Mouse (Mus musculus) lung, postnatal 0 days (tissue): ENCODE results near the gene Wwp2. TPM values are rescaled to one million over a fixed set of nuclear protein-coding genes. Genes with fewer than 3 reads are reported as not detected.

ENCODE experiments used
- ATAC-seq: fragments of 200-750 bp; cut with Nextera tagmentation; 2 replicates; pipeline ENCODE4 v1.8.0; 2017; ENCODE audit warnings: moderate library complexity
- DNase-seq: peaks from one replicate; pipeline ENCODE4 v3.0.0-alpha.2; 2016; ENCODE audit warnings: low spot score
- H3K27ac ChIP-seq: fragments of 300-500 bp; sonication (generic); 2 replicates; pipeline ENCODE4 v1.5.1; 2014; ENCODE audit warnings: antibody characterized with exemption, mild to moderate bottlenecking, low read length, mixed read lengths
- H3K27me3 ChIP-seq: fragments of 300-500 bp; sonication (generic); replicated peaks from 2 replicates; pipeline ENCODE4 v1.6.1; 2014; ENCODE audit warnings: low read length, mixed read lengths; ENCODE audit not compliant: insufficient read depth
- H3K36me3 ChIP-seq: fragments of 300-500 bp; sonication (generic); 2 replicates; pipeline ENCODE4 v1.6.1; 2014; ENCODE audit warnings: low read length, mixed read lengths; ENCODE audit not compliant: insufficient read depth
- H3K4me1 ChIP-seq: fragments of 300-500 bp; sonication (generic); 2 replicates; pipeline ENCODE4 v1.6.1; 2014; ENCODE audit warnings: antibody characterized with exemption, low read depth, low read length, mixed read lengths; ENCODE audit not compliant: insufficient read depth
- H3K4me2 ChIP-seq: fragments of 300-500 bp; sonication (generic); replicated peaks from 2 replicates; pipeline ENCODE4 v1.6.1; 2014; ENCODE audit warnings: low read depth, mild to moderate bottlenecking, low read length, moderate library complexity, mixed read lengths
- H3K4me3 ChIP-seq: fragments of 300-500 bp; sonication (generic); 2 replicates; pipeline ENCODE4 v1.5.1; 2014; ENCODE audit warnings: low read depth, low read length
- H3K9ac ChIP-seq: fragments of 300-500 bp; sonication (generic); replicated peaks from 2 replicates; pipeline ENCODE4 v1.6.1; 2014; ENCODE audit warnings: low read depth, mild to moderate bottlenecking
- H3K9me3 ChIP-seq: fragments of 300-500 bp; sonication (generic); 2 replicates; pipeline ENCODE4 v1.6.1; 2016; ENCODE audit warnings: low read length, mixed read lengths
- CTCF ChIP-seq: IDR thresholded peaks from 2 replicates; pipeline ENCODE4 v1.5.1; 2016; ENCODE audit warnings: antibody characterized with exemption, mild to moderate bottlenecking
- EP300 ChIP-seq: IDR thresholded peaks from 2 replicates; pipeline ENCODE4 v1.6.1; 2016; ENCODE audit warnings: antibody characterized with exemption, mild to moderate bottlenecking, control low read depth
- WGBS: fragments of 180-500 bp; shearing (Covaris S2); extraction: QIAGEN DNeasy Blood & Tissue Kit; methylation state at CpG from one replicate; pipeline ENCODE4 v1.1.7; 2014; 5-methylcytosine and 5-hydroxymethylcytosine counted together
- polyA plus RNA-seq: library from polyadenylated mRNA; unstranded; fragments of >200 nt; fragmentation: Nextera tagmentation; extraction: Ambion mirVana; gene quantifications from 2 replicates; pipeline ENCODE4 v1.2.1, GENCODE M21; 2015

Gene Wwp2
- polyA plus RNA-seq, 1 experiment from 2014 or later = 27.3 TPM

DNA sequence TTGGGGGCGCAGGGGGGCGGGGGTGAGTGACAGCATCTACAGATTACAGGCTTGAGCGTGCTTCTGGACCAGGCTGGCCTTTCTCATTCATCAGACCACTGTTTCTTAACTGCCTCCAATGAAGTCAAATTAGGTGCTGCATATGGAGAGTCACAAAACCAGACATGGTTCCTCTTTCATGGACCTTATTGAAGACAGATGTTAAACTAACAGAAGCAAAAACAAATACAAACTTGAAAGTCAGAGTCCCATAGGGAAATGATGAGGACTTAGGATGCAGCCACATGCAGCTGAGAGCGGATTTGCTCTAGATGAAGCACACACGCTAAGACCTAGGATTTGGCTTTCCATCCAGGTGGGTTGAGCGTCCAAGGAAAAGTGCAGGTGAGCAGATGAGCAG lies 61.5 kb downstream of the Wwp2 start:
- H3K27ac ChIP-seq = peak overlapping the region; percentile 26; the same call in 1 of the 2 replicates
- H3K4me2 ChIP-seq = no peak overlapping the region
- DNase-seq (no peak), ATAC-seq (no peak)
- H3K4me3 ChIP-seq = no peak overlapping the region
- WGBS = 76% methylated on average over 6 of the region's 6 CpGs
- no peaks in the 10 kb centered on the region for H3K27me3 ChIP-seq
- H3K9ac ChIP-seq = no peak overlapping the region
- no peaks in the 10 kb centered on the region for H3K9me3 ChIP-seq
- H3K4me1 ChIP-seq = peaks cover 6% of the 10 kb centered on the region; the same call in 1 of the 2 replicates
- TF ChIP-seq CTCF = no peak
- no peak for TF ChIP-seq EP300
- no peaks in the 10 kb centered on the region for H3K36me3 ChIP-seq

DNA sequence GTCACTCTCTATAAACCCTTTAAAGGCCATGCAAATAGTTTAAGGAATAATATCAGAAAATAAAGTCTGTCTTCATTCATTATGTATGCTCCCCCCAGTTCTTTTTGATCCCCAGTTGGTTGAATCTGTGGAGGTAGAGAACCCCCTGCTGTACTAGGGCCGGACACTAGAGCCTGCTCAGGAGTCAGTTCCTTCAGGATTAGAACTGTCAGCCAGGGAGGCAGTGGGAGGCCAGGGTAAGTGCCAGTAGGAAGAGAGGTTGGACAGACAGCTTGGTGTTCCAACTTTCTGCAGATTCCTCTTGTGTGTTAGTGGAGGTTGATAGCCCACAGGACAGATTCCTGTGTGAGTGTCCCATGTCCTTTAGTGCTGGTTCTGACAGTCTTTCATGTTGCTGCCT lies 62.2 kb downstream of the Wwp2 start:
- Histone ChIP-seq H3K36me3 (no peaks in the 10 kb centered on the region), H3K4me2 (no peak overlapping the region), H3K27ac (no peak overlapping the region), H3K9ac (no peak overlapping the region), H3K27me3 (no peaks in the 10 kb centered on the region), H3K4me1 (peaks cover 6% of the 10 kb centered on the region; the same call in 1 of the 2 replicates), H3K9me3 (no peaks in the 10 kb centered on the region), H3K4me3 (no peak overlapping the region)
- no peak for TF ChIP-seq EP300
- peak; percentile 26; the same call in 1 of the 2 replicates for TF ChIP-seq CTCF
- no peak for DNase-seq
- WGBS = 74% methylated on average over 1 of the region's 1 CpGs
- ATAC-seq = no peak

DNA sequence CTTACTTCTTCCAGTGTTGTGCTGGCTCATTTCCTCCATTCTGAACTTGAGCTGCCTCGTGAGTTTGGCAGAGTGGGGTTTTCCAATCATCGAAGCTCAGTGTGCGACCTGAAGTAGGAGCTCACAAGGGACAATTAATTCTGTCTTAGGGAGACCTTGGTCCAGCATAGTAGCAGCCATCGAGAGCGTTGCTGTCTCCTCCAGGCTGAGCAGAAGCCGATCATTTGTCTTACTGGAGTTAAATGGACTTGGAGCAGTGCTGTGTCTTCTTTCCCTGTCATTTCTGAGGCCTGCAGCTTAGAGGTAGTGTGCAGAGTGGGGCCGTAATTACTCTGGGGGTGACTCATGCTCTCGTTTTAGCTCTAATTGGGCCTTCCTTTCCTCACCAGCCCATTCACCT lies 62.6 kb downstream of the Wwp2 start:
- no peaks in the 10 kb centered on the region for H3K36me3 ChIP-seq
- H3K4me1 ChIP-seq = peaks cover 6% of the 10 kb centered on the region; the same call in 1 of the 2 replicates
- H3K27me3 ChIP-seq = no peaks in the 10 kb centered on the region
- no peaks in the 10 kb centered on the region for H3K9me3 ChIP-seq
- H3K4me2 ChIP-seq = no peak overlapping the region
- 64% methylated on average over 8 of the region's 8 CpGs for WGBS
- no peak overlapping the region for H3K9ac ChIP-seq
- TF ChIP-seq CTCF = no peak
- no peak for TF ChIP-seq EP300
- DNase-seq (no peak), ATAC-seq (no peak)
- no peak overlapping the region for H3K4me3 ChIP-seq
- H3K27ac ChIP-seq = no peak overlapping the region

DNA sequence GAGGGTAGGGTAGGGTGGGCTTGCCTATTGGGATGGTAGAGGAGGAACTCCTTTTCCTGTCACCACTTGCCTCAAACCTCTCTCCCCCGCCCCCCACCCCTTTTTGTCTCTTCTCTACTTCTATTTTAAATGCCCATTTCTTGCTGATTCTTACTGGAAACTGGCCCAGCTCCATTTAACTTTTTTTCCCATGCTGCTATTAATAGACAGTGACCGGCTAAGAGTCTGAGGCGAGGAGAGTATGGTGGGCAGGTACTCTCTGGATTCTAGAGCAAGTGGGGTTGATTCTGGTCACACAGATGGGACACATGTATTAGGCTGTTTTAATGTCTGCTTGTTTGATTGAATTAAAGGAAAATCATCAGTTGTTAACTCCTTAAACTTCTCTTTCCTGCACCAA lies 63.4 kb downstream of the Wwp2 start:
- H3K36me3 ChIP-seq = no peaks in the 10 kb centered on the region
- WGBS = 57% methylated on average over 3 of the region's 3 CpGs
- no peak overlapping the region for H3K4me3 ChIP-seq
- H3K9me3 ChIP-seq = no peaks in the 10 kb centered on the region
- DNase-seq = no peak
- H3K4me1 ChIP-seq = peaks cover 6% of the 10 kb centered on the region; the same call in 1 of the 2 replicates
- H3K4me2 ChIP-seq = no peak overlapping the region
- no peak for TF ChIP-seq CTCF
- TF ChIP-seq EP300 = no peak
- no peak for ATAC-seq
- no peaks in the 10 kb centered on the region for H3K27me3 ChIP-seq
- H3K9ac ChIP-seq = no peak overlapping the region
- H3K27ac ChIP-seq = no peak overlapping the region

DNA sequence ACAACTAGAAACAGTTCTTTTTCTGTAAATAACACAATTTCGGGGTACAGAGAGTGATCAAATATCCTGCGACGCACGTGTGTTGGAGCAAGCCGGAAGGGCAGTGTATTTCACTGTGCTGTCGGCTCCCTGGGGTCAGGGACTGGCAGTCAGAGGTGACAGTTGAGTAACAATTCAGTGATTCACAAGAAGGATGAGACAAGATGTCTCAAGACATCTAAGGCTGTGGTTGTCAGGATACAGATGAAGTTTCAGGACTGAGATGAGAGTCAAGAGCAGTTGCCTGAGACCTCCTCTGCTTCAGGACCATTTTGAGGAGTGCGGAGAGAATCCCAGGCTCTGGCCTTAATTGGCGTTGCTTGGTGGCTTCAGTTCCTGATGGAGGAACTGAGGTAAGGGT lies 66.2 kb downstream of the Wwp2 start:
- WGBS = 84% methylated on average over 8 of the region's 8 CpGs
- no peak overlapping the region for H3K4me2 ChIP-seq
- H3K4me1 ChIP-seq = peaks cover 8% of the 10 kb centered on the region; the same call in 1 of the 2 replicates
- no peak for ATAC-seq
- H3K9me3 ChIP-seq = no peaks in the 10 kb centered on the region
- H3K4me3 ChIP-seq = no peak overlapping the region
- no peaks in the 10 kb centered on the region for H3K27me3 ChIP-seq
- no peak overlapping the region for H3K9ac ChIP-seq
- no peak for TF ChIP-seq EP300
- no peak for TF ChIP-seq CTCF
- H3K36me3 ChIP-seq = no peaks in the 10 kb centered on the region
- H3K27ac ChIP-seq = no peak overlapping the region
- no peak for DNase-seq

DNA sequence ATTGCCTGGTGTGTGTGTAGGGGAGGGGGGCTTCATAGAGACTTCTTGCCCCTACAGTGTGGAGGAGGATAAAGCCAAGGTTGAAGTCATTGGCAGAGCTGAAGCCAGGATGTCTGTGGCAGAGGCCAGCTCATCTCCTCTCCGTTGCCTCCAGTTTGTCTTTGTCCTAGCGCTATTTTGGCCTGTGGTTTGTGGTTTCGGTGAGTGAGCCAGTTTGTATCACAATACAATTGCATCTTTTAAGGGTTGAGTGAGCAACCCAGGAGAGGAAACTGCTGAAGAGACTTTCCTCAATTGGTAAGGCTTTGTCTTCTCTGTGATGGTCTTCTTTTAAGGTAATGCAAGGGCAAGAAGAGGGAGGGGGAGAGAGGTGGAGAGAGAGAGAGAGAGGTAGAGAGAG lies 66.8 kb downstream of the Wwp2 start:
- Histone ChIP-seq H3K9me3 (no peaks in the 10 kb centered on the region), H3K27ac (no peak overlapping the region), H3K4me3 (no peak overlapping the region), H3K4me2 (no peak overlapping the region), H3K4me1 (0 out of 2 replicates have a peak, but pooled peaks cover 5% of the 10 kb centered on the region), H3K9ac (no peak overlapping the region), H3K27me3 (no peaks in the 10 kb centered on the region), H3K36me3 (no peaks in the 10 kb centered on the region)
- TF ChIP-seq CTCF (no peak), EP300 (no peak)
- 76% methylated on average over 3 of the region's 3 CpGs for WGBS
- no peak for DNase-seq
- no peak for ATAC-seq

DNA sequence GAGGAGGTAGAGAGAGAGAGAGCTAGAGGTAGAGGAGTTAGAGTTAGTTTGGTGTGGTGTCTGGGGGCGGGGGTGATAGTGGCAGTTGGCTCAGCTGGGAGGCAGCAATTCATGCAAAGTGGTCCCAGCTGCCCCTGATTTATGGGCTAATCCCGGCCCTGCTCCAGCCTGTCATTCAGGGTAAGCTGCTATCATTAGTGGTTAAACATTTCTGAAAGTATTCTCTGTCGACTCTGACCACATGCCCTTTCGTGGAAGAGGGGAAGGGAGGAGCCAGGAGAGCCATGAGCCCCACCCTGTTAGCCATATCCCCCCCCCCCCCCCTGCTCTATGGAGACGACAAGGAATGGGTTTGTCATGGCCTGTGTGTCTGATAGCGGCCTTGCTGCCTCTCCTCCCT lies 67.2 kb downstream of the Wwp2 start:
- H3K36me3 ChIP-seq = no peaks in the 10 kb centered on the region

More for the DNA sequence above, 67.2 kb downstream of the Wwp2 start:
- Histone ChIP-seq H3K9ac (no peak overlapping the region), H3K4me1 (0 out of 2 replicates have a peak, but pooled peaks cover 5% of the 10 kb centered on the region), H3K27ac (peak overlapping the region; percentile 38; the same call in 1 of the 2 replicates), H3K27me3 (no peaks in the 10 kb centered on the region), H3K4me3 (no peak overlapping the region), H3K9me3 (no peaks in the 10 kb centered on the region), H3K4me2 (no peak overlapping the region)
- no peak for DNase-seq
- TF ChIP-seq EP300 (no peak), CTCF (no peak)
- ATAC-seq = peak; percentile 43
- 7% methylated on average over 6 of the region's 6 CpGs for WGBS
